Mouse (Mus musculus): ENCODE measurements around the gene Mfsd1.

DNA sequence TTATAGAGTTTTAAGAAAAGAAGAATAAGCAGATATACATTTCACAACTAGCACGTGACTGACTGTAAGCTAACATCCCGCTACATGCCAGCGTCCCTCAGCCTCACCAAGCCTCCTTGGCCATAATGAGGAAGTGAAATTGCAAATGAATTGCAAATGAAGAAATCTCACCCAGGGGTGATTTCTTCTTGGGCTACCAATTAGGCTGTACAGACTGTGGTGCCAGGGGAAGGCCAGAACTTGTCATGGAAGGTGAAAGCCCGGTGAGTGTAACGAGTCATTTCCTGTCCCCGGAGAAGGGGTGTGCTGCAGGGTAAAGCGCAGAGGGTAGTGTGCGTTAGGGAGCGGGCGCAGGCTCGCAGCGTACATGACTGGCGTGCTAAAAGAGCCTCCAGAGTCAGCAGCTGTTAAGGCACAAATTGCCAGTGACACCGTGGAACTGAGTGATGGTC is 25.3 kb upstream of the Mfsd1 start:
- TF ChIP-seq POLR2A (IDR thresholded peaks at IDR 0.05; ENCODE audit: control insufficient read depth, low read depth, low read length): no peak
- TF ChIP-seq CTCF (IDR thresholded peaks at IDR 0.05; ENCODE audit: control insufficient read depth, insufficient read depth, insufficient replicate concordance, low read depth, low read length): no peak
